Mouse (Mus musculus) liver, postnatal 0 days (tissue): ENCODE results near the gene Foxs1. TPM values are rescaled to one million over a fixed set of nuclear protein-coding genes. Genes with fewer than 3 reads are reported as not detected.

Experiments
- ATAC-seq: fragments of 200-750 bp; cut with Nextera tagmentation; 2 replicates; pipeline ENCODE4 v1.8.0; 2017; ENCODE audit warnings: mild to moderate bottlenecking, moderate library complexity
- DNase-seq: peaks from one replicate; pipeline ENCODE4 v3.0.0-alpha.2; 2016
- H3K27ac ChIP-seq: fragments of 300-500 bp; sonication (generic); 2 replicates; pipeline ENCODE4 v1.5.1; 2014; ENCODE audit warnings: antibody characterized with exemption, moderate library complexity, mild to moderate bottlenecking, low read depth
- H3K27me3 ChIP-seq: fragments of 300-500 bp; sonication (generic); 2 replicates; pipeline ENCODE4 v1.6.1; 2014; ENCODE audit warnings: low read length, control low read depth, mixed read lengths; ENCODE audit not compliant: insufficient read depth
- H3K36me3 ChIP-seq: fragments of 300-500 bp; sonication (generic); replicated peaks from 2 replicates; pipeline ENCODE4 v1.6.1; 2014; ENCODE audit warnings: mild to moderate bottlenecking, control low read depth, low read length, moderate library complexity, mixed read lengths; ENCODE audit not compliant: insufficient read depth
- H3K4me1 ChIP-seq: fragments of 300-500 bp; sonication (generic); 2 replicates; pipeline ENCODE4 v1.6.1; 2014; ENCODE audit warnings: antibody characterized with exemption, mild to moderate bottlenecking, control low read depth; ENCODE audit not compliant: insufficient read depth
- H3K4me2 ChIP-seq: fragments of 300-500 bp; sonication (generic); 2 replicates; pipeline ENCODE4 v1.6.1; 2014; ENCODE audit warnings: low read depth, mild to moderate bottlenecking, low read length, moderate library complexity, mixed read lengths
- H3K4me3 ChIP-seq: fragments of 300-500 bp; sonication (generic); 2 replicates; pipeline ENCODE4 v1.5.1; 2014; ENCODE audit warnings: low read depth, low read length
- H3K9ac ChIP-seq: fragments of 300-500 bp; sonication (generic); replicated peaks from 2 replicates; pipeline ENCODE4 v1.6.1; 2014; ENCODE audit warnings: mild to moderate bottlenecking, moderate library complexity
- H3K9me3 ChIP-seq: fragments of 300-500 bp; sonication (generic); 2 replicates; pipeline ENCODE4 v1.6.1; 2016; ENCODE audit warnings: mild to moderate bottlenecking, control low read depth, low read length, mixed read lengths
- CTCF ChIP-seq: sonication (generic); IDR thresholded peaks from 2 replicates; pipeline ENCODE4 v1.5.1; 2016; ENCODE audit warnings: antibody characterized with exemption, low read depth
- EP300 ChIP-seq: IDR thresholded peaks from 2 replicates; pipeline ENCODE4 v1.6.1; 2016; ENCODE audit warnings: antibody characterized with exemption, low read depth, mild to moderate bottlenecking
- WGBS: fragments of 180-500 bp; shearing (Covaris S2); extraction: QIAGEN DNeasy Blood & Tissue Kit; methylation state at CpG from one replicate; pipeline ENCODE4 v1.1.7; 2014; ENCODE audit not compliant: insufficient replicate concordance; 5-methylcytosine and 5-hydroxymethylcytosine counted together
- polyA plus RNA-seq: library from polyadenylated mRNA; unstranded; fragments of >200 nt; fragmentation: Nextera tagmentation; extraction: Ambion mirVana; gene quantifications from 2 replicates; pipeline ENCODE4 v1.2.1, GENCODE M21; 2015

Gene Foxs1
- polyA plus RNA-seq, 1 experiment from 2014 or later, result 0.74 TPM

- no peak for ATAC-seq
- no peak overlapping the region for H3K4me2 ChIP-seq
- no peaks in the 10 kb centered on the region for H3K36me3 ChIP-seq
- TF ChIP-seq EP300 (no peak), CTCF (no peak)
- WGBS, result 53% methylated on average over 9 of the region's 9 CpGs
- no peaks in the 10 kb centered on the region for H3K27me3 ChIP-seq
- no peaks in the 10 kb centered on the region for H3K4me1 ChIP-seq
- H3K9ac ChIP-seq, result no peak overlapping the region
- no peak for DNase-seq
- H3K9me3 ChIP-seq, result no peaks in the 10 kb centered on the region
- H3K4me3 ChIP-seq, result no peak overlapping the region
- no peak overlapping the region for H3K27ac ChIP-seq
These were observed 26.6 kb downstream of the Foxs1 start for GRCm38 (mm10) chr2:152906274-152907037.

- Histone ChIP-seq H3K27me3 (no peaks in the 10 kb centered on the region), H3K36me3 (no peaks in the 10 kb centered on the region), H3K27ac (no peak overlapping the region), H3K4me2 (no peak overlapping the region), H3K9ac (no peak overlapping the region), H3K4me3 (no peak overlapping the region), H3K4me1 (no peaks in the 10 kb centered on the region), H3K9me3 (no peaks in the 10 kb centered on the region)
- 60% methylated on average over 11 of the region's 11 CpGs for WGBS
- ATAC-seq, result peak; percentile 35; the same call in 1 of the 2 replicates
- DNase-seq, result no peak
- TF ChIP-seq EP300, result no peak
- TF ChIP-seq CTCF, result no peak
These were observed 27.8 kb downstream of the Foxs1 start for GRCm38 (mm10) chr2:152905036-152905829.

GRCm38 (mm10) chr2:152904127-152904643, 28.8 kb downstream of the Foxs1 start:
- ATAC-seq, result peak; percentile 23; the same call in 1 of the 2 replicates
- no peaks in the 10 kb centered on the region for H3K4me1 ChIP-seq
- H3K4me3 ChIP-seq, result no peak overlapping the region
- no peaks in the 10 kb centered on the region for H3K27me3 ChIP-seq
- H3K9ac ChIP-seq, result no peak overlapping the region
- no peak for DNase-seq
- H3K9me3 ChIP-seq, result no peaks in the 10 kb centered on the region
- H3K36me3 ChIP-seq, result no peaks in the 10 kb centered on the region
- TF ChIP-seq EP300 (no peak), CTCF (no peak)
- WGBS, result 45% methylated on average over 5 of the region's 5 CpGs
- H3K4me2 ChIP-seq, result no peak overlapping the region
- H3K27ac ChIP-seq, result no peak overlapping the region

GRCm38 (mm10) chr2:152903586-152903985, 29.4 kb downstream of the Foxs1 start:
- Histone ChIP-seq H3K36me3 (no peaks in the 10 kb centered on the region), H3K27ac (no peak overlapping the region), H3K4me1 (no peaks in the 10 kb centered on the region), H3K4me3 (no peak overlapping the region), H3K9ac (no peak overlapping the region), H3K9me3 (no peaks in the 10 kb centered on the region), H3K27me3 (no peaks in the 10 kb centered on the region), H3K4me2 (no peak overlapping the region)
- TF ChIP-seq CTCF (no peak), EP300 (no peak)
- ATAC-seq, result no peak
- WGBS, result 58% methylated on average over 4 of the region's 4 CpGs
- no peak for DNase-seq

GRCm38 (mm10) chr2:152902658-152903057, 30.4 kb downstream of the Foxs1 start:
- H3K4me3 ChIP-seq, result no peak overlapping the region
- TF ChIP-seq CTCF (no peak), EP300 (no peak)
- H3K9me3 ChIP-seq, result no peaks in the 10 kb centered on the region
- no peaks in the 10 kb centered on the region for H3K4me1 ChIP-seq
- no peak overlapping the region for H3K9ac ChIP-seq
- ATAC-seq (no peak), DNase-seq (no peak)
- no peaks in the 10 kb centered on the region for H3K27me3 ChIP-seq
- no peaks in the 10 kb centered on the region for H3K36me3 ChIP-seq
- no peak overlapping the region for H3K27ac ChIP-seq
- no peak overlapping the region for H3K4me2 ChIP-seq
- WGBS, result 70% methylated on average over 3 of the region's 3 CpGs

- no peaks in the 10 kb centered on the region for H3K36me3 ChIP-seq
- H3K9me3 ChIP-seq, result no peaks in the 10 kb centered on the region
- no peak overlapping the region for H3K27ac ChIP-seq
- ATAC-seq (no peak), DNase-seq (no peak)
- no peak overlapping the region for H3K4me3 ChIP-seq
- no peaks in the 10 kb centered on the region for H3K27me3 ChIP-seq
- TF ChIP-seq EP300 (no peak), CTCF (no peak)
- WGBS, result 87% methylated on average over 15 of the region's 15 CpGs
- H3K4me2 ChIP-seq, result no peak overlapping the region
- no peak overlapping the region for H3K9ac ChIP-seq
- no peaks in the 10 kb centered on the region for H3K4me1 ChIP-seq
These were observed 31.7 kb downstream of the Foxs1 start for GRCm38 (mm10) chr2:152901296-152901695.
